Mouse (Mus musculus): ENCODE data around the gene Gtf2f2. TPM values are rescaled to one million over a fixed set of nuclear protein-coding genes. Genes with fewer than 3 reads are reported as not detected.

Gene Gtf2f2
- polyA plus RNA-seq, 1 experiment from 2014 or later, result 29.5 TPM

- Histone ChIP-seq H3K9ac (ENCODE audit: low read length) (no peak overlapping the region), H3K9me3 (ENCODE audit: control insufficient read depth, low read length) (no peaks in the 10 kb centered on the region), H3K36me3 (ENCODE audit: control insufficient read depth, insufficient read depth, low read length) (peaks cover 34% of the 10 kb centered on the region), H3K4me2 (ENCODE audit: low read depth, low read length) (no peak overlapping the region), H3K4me1 (replicated peaks; ENCODE audit: control insufficient read depth, insufficient read depth, low read length) (peaks cover 7% of the 10 kb centered on the region), H3K27ac (ENCODE audit: low read length) (no peak overlapping the region), H3K4me3 (ENCODE audit: low read length) (no peak overlapping the region), H3K27me3 (ENCODE audit: control insufficient read depth, insufficient read depth, low read depth, low read length) (no peaks in the 10 kb centered on the region)
- ATAC-seq (ENCODE audit: low read depth), result no peak
- WGBS, result 88% methylated on average over 6 of the region's 6 CpGs
These were observed 160.7 kb downstream of the Gtf2f2 start for GRCm38 (mm10) chr14:75849842-75850568.

- no peak overlapping the region for H3K4me3 ChIP-seq (ENCODE audit: low read length)
- H3K27ac ChIP-seq (ENCODE audit: low read length), result no peak overlapping the region
- WGBS, result 74% methylated on average over 5 of the region's 5 CpGs
- H3K4me2 ChIP-seq (ENCODE audit: low read depth, low read length), result no peak overlapping the region
- peaks cover 34% of the 10 kb centered on the region for H3K36me3 ChIP-seq (ENCODE audit: control insufficient read depth, insufficient read depth, low read length)
- ATAC-seq (ENCODE audit: low read depth), result no peak
- no peaks in the 10 kb centered on the region for H3K27me3 ChIP-seq (ENCODE audit: control insufficient read depth, insufficient read depth, low read depth, low read length)
- H3K4me1 ChIP-seq (replicated peaks; ENCODE audit: control insufficient read depth, insufficient read depth, low read length), result peaks cover 7% of the 10 kb centered on the region
- H3K9ac ChIP-seq (ENCODE audit: low read length), result no peak overlapping the region
- no peaks in the 10 kb centered on the region for H3K9me3 ChIP-seq (ENCODE audit: control insufficient read depth, low read length)
These were observed 161.4 kb downstream of the Gtf2f2 start for GRCm38 (mm10) chr14:75849236-75849635.

GRCm38 (mm10) chr14:75848482-75848881 lies 162.2 kb downstream of the Gtf2f2 start:
- H3K27ac ChIP-seq (ENCODE audit: low read length), result no peak overlapping the region
- no peaks in the 10 kb centered on the region for H3K27me3 ChIP-seq (ENCODE audit: control insufficient read depth, insufficient read depth, low read depth, low read length)
- H3K9ac ChIP-seq (ENCODE audit: low read length), result no peak overlapping the region
- H3K9me3 ChIP-seq (ENCODE audit: control insufficient read depth, low read length), result no peaks in the 10 kb centered on the region
- no peak overlapping the region for H3K4me3 ChIP-seq (ENCODE audit: low read length)
- peaks cover 34% of the 10 kb centered on the region for H3K36me3 ChIP-seq (ENCODE audit: control insufficient read depth, insufficient read depth, low read length)
- no peak for ATAC-seq (ENCODE audit: low read depth)
- WGBS, result 96% methylated on average over 5 of the region's 5 CpGs
- H3K4me2 ChIP-seq (ENCODE audit: low read depth, low read length), result no peak overlapping the region
- peaks cover 7% of the 10 kb centered on the region for H3K4me1 ChIP-seq (replicated peaks; ENCODE audit: control insufficient read depth, insufficient read depth, low read length)

GRCm38 (mm10) chr14:75847669-75848068 lies 163.0 kb downstream of the Gtf2f2 start:
- 69% methylated on average over 4 of the region's 4 CpGs for WGBS
- Histone ChIP-seq H3K36me3 (ENCODE audit: control insufficient read depth, insufficient read depth, low read length) (peaks cover 34% of the 10 kb centered on the region), H3K4me2 (ENCODE audit: low read depth, low read length) (no peak overlapping the region), H3K4me3 (ENCODE audit: low read length) (no peak overlapping the region), H3K9me3 (ENCODE audit: control insufficient read depth, low read length) (no peaks in the 10 kb centered on the region), H3K27me3 (ENCODE audit: control insufficient read depth, insufficient read depth, low read depth, low read length) (no peaks in the 10 kb centered on the region), H3K4me1 (replicated peaks; ENCODE audit: control insufficient read depth, insufficient read depth, low read length) (peaks cover 7% of the 10 kb centered on the region), H3K27ac (ENCODE audit: low read length) (no peak overlapping the region), H3K9ac (ENCODE audit: low read length) (no peak overlapping the region)
- no peak for ATAC-seq (ENCODE audit: low read depth)

Other genes with a start within 250 kb of the Gtf2f2 start
- gene Slc25a30, start 223.8 kb downstream of the Gtf2f2 start, polyA plus RNA-seq (2015; fragmentation: Nextera tagmentation; extraction: Ambion mirVana), result 3.3 and 3.5 TPM in 2 replicates
- gene Tpt1, start 165.8 kb downstream of the Gtf2f2 start, polyA plus RNA-seq (2015; fragmentation: Nextera tagmentation; extraction: Ambion mirVana), result 979 and 987 TPM in 2 replicates
- gene Kctd4, start 55.9 kb downstream of the Gtf2f2 start, polyA plus RNA-seq (2015; fragmentation: Nextera tagmentation; extraction: Ambion mirVana), result 0.36 and 0.38 TPM in 2 replicates
- 12.9 and 13.7 TPM in 2 replicates for gene Gpalpp1, start 99.9 kb upstream of the Gtf2f2 start, polyA plus RNA-seq (2015; fragmentation: Nextera tagmentation; extraction: Ambion mirVana)
- gene Nufip1, start 100.0 kb upstream of the Gtf2f2 start, polyA plus RNA-seq (2015; fragmentation: Nextera tagmentation; extraction: Ambion mirVana), result 13.1 and 13.3 TPM in 2 replicates